Comparison of ENCODE assay signal across 8 mouse cellular contexts in the genomic region with DNA sequence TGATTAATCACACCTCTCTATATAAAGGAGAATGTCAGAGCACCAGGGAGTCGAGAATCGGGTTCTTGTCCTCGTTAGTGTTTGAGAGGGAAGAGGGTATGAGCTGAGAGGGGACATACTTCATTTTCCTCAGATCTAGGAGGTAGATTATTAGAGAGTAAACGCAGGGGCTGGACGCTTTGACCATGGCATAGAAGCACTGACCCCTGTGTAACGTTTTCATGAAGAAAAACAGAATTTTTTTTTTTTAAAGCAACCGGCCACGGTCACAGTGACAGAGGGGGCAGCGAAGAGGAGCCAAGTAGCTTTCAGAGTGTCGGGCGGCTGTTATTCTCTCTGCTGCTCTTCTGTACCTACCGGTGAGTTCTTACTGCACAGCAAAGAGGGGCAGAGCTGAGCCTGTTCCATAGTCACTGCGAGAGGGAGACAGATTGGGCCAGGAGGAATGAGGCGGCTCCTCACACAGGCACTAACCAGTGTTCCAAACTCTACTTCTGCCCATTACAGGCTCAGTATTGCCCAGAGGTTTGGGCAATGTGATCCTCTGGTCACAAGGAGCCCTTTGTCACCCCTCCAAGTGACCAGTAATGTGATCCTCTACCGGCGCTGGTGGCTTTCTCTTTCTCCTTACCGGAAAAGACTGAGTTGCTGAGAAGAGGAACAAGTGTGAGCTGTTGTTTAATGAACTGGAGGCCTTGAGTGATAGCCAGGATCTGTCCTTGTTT. TPM values are rescaled to one million over a fixed set of nuclear protein-coding genes. Genes with fewer than 3 reads are reported as not detected.
A peak's percentile ranks its signal among the peaks of the same experiment; 100 is the strongest.
DNase-seq lines count a peak whose midpoint lies in the region; ATAC-seq lines count a peak whose summit lies in the region.

No protein-coding gene starts in this region.

- H3K9me3 ChIP-seq in embryonic facial prominence, embryonic 13.5 days, result no peaks in the 10 kb centered on the region
- no peaks in the 10 kb centered on the region for H3K9me3 ChIP-seq in heart, embryonic 13.5 days
- no peaks in the 10 kb centered on the region for H3K9me3 ChIP-seq in kidney, embryonic 16.5 days (ENCODE audit: low read length)
- H3K9me3 ChIP-seq in neural tube, embryonic 11.5 days (ENCODE audit: control insufficient read depth, low read length), result no peaks in the 10 kb centered on the region

- H3K27ac ChIP-seq in embryonic facial prominence, embryonic 13.5 days, result no peak overlapping the region
- H3K27ac ChIP-seq in heart, embryonic 13.5 days (replicated peaks), result peak overlapping the region; percentile 84
- peak overlapping the region; percentile 61 for H3K27ac ChIP-seq in kidney, embryonic 16.5 days (ENCODE audit: low read length)
- H3K27ac ChIP-seq in neural tube, embryonic 11.5 days (ENCODE audit: low read depth, low read length), result no peak overlapping the region

- WGBS in embryonic facial prominence, embryonic 13.5 days, result 4% methylated on average over 17 of the region's 17 CpGs
- WGBS in heart, embryonic 13.5 days, result 8% methylated on average over 17 of the region's 17 CpGs
- 5% methylated on average over 17 of the region's 17 CpGs for WGBS in kidney, embryonic 16.5 days
- WGBS in neural tube, embryonic 11.5 days, result 8% methylated on average over 17 of the region's 17 CpGs

- ATAC-seq in embryonic facial prominence, embryonic 13.5 days (ENCODE audit: insufficient number of reproducible peaks, insufficient read depth, low FRiP score, low TSS enrichment, low read depth), result no peak; the same call in 1 of the 2 replicates
- ATAC-seq in heart, embryonic 13.5 days (ENCODE audit: extremely low read depth, insufficient number of reproducible peaks, low FRiP score, low TSS enrichment), result no peak
- peak; percentile 50 for ATAC-seq in kidney, embryonic 16.5 days (ENCODE audit: low FRiP score, low TSS enrichment)
- no peak for ATAC-seq in neural tube, embryonic 11.5 days (ENCODE audit: insufficient read depth, low FRiP score, low TSS enrichment)

- H3K4me1 ChIP-seq in embryonic facial prominence, embryonic 13.5 days, result peaks cover 16% of the 10 kb centered on the region; the same call in 1 of the 2 replicates
- H3K4me1 ChIP-seq in heart, embryonic 13.5 days, result peaks cover 47% of the 10 kb centered on the region
- peaks cover 34% of the 10 kb centered on the region for H3K4me1 ChIP-seq in kidney, embryonic 16.5 days (ENCODE audit: insufficient read depth, low read length)
- 0 out of 2 replicates have a peak, but pooled peaks cover 3% of the 10 kb centered on the region for H3K4me1 ChIP-seq in neural tube, embryonic 11.5 days (ENCODE audit: control insufficient read depth, insufficient read depth, low read length)

- peaks cover 16% of the 10 kb centered on the region for H3K27me3 ChIP-seq in embryonic facial prominence, embryonic 13.5 days
- H3K27me3 ChIP-seq in heart, embryonic 13.5 days (replicated peaks), result peaks cover 4% of the 10 kb centered on the region; the same call in 1 of the 2 replicates
- no peaks in the 10 kb centered on the region for H3K27me3 ChIP-seq in kidney, embryonic 16.5 days (ENCODE audit: insufficient read depth, low read length)
- no peaks in the 10 kb centered on the region for H3K27me3 ChIP-seq in neural tube, embryonic 11.5 days (ENCODE audit: control insufficient read depth, insufficient read depth, low read length)

- peak overlapping the region; percentile 76 for H3K9ac ChIP-seq in embryonic facial prominence, embryonic 13.5 days
- peak overlapping the region; percentile 86 for H3K9ac ChIP-seq in heart, embryonic 13.5 days
- peak overlapping the region; percentile 69 for H3K9ac ChIP-seq in kidney, embryonic 16.5 days (replicated peaks; ENCODE audit: low read length)
- H3K9ac ChIP-seq in neural tube, embryonic 11.5 days (ENCODE audit: low read length), result peak overlapping the region; percentile 0; the same call in 1 of the 2 replicates

- DNase-seq in CD4-positive helper T cell, adult 2 months (ENCODE audit: low read depth, low spot score), result peak; percentile 51
- DNase-seq in MN1 (ENCODE audit: low spot score), result peak; percentile 61
- DNase-seq in lung, adult 18-20 months, result peak; percentile 61 to 75
- DNase-seq in neural tube, embryonic 11.5 days (ENCODE audit: low spot score), result peak; percentile 35
- no peak for DNase-seq in frontal cortex, postnatal 14 days (ENCODE audit: low spot score in 2 of 2)

- H3K36me3 ChIP-seq in embryonic facial prominence, embryonic 13.5 days, result no peaks in the 10 kb centered on the region
- H3K36me3 ChIP-seq in heart, embryonic 13.5 days, result no peaks in the 10 kb centered on the region
- H3K36me3 ChIP-seq in kidney, embryonic 16.5 days (ENCODE audit: insufficient read depth, low read length), result no peaks in the 10 kb centered on the region; the same call in 1 of the 2 replicates
- no peaks in the 10 kb centered on the region for H3K36me3 ChIP-seq in neural tube, embryonic 11.5 days (ENCODE audit: control insufficient read depth, insufficient read depth, low read length)

- peak overlapping the region; percentile 52 for H3K4me3 ChIP-seq in embryonic facial prominence, embryonic 13.5 days
- H3K4me3 ChIP-seq in heart, embryonic 13.5 days, result peak overlapping the region; percentile 64
- H3K4me3 ChIP-seq in kidney, embryonic 16.5 days (ENCODE audit: low read length), result peak overlapping the region; percentile 54
- H3K4me3 ChIP-seq in neural tube, embryonic 11.5 days (ENCODE audit: low read depth, low read length), result peak overlapping the region; percentile 38

- H3K4me2 ChIP-seq in embryonic facial prominence, embryonic 13.5 days, result peak overlapping the region; percentile 80
- H3K4me2 ChIP-seq in heart, embryonic 13.5 days, result peak overlapping the region; percentile 91
- H3K4me2 ChIP-seq in kidney, embryonic 16.5 days (replicated peaks; ENCODE audit: low read depth, low read length), result peak overlapping the region; percentile 88
- H3K4me2 ChIP-seq in neural tube, embryonic 11.5 days (ENCODE audit: low read depth), result peak overlapping the region; percentile 43

RNA-seq across cellular contexts. Expression of a gene that starts 0.5 kb away (rescaled TPM):
- polyA plus RNA-seq in embryonic facial prominence, embryonic 13.5 days (2015; fragmentation: Nextera tagmentation; extraction: Ambion mirVana), result 3.9 and 4.3 TPM in 2 replicates
- 8.4 and 10.6 TPM in 2 replicates for polyA plus RNA-seq in heart, embryonic 13.5 days (2015; fragmentation: Nextera tagmentation; extraction: Ambion mirVana)
- polyA plus RNA-seq in kidney, embryonic 16.5 days (2015; fragmentation: Nextera tagmentation; extraction: Ambion mirVana), result 17.0 and 18.3 TPM in 2 replicates
- polyA plus RNA-seq in neural tube, embryonic 11.5 days (2014; fragmentation: Nextera tagmentation; extraction: Ambion mirVana), result 1.8 and 2.8 TPM in 2 replicates

RNA-seq across cellular contexts. Expression of a gene that starts 30.0 kb away (rescaled TPM):
- polyA plus RNA-seq in embryonic facial prominence, embryonic 13.5 days (2015; fragmentation: Nextera tagmentation; extraction: Ambion mirVana), result 0.23 and 0.28 TPM in 2 replicates
- polyA plus RNA-seq in heart, embryonic 13.5 days (2015; fragmentation: Nextera tagmentation; extraction: Ambion mirVana), result 0.17 and 0.22 TPM in 2 replicates
- polyA plus RNA-seq in kidney, embryonic 16.5 days (2015; fragmentation: Nextera tagmentation; extraction: Ambion mirVana), result 0.09 and 0.21 TPM in 2 replicates
- 0.31 TPM in 1 of 2 replicates, not detected in the other for polyA plus RNA-seq in neural tube, embryonic 11.5 days (2014; fragmentation: Nextera tagmentation; extraction: Ambion mirVana)

RNA-seq across cellular contexts. Expression of a gene that starts 45.5 kb away (rescaled TPM):
- 3.4 and 3.6 TPM in 2 replicates for polyA plus RNA-seq in embryonic facial prominence, embryonic 13.5 days (2015; fragmentation: Nextera tagmentation; extraction: Ambion mirVana)
- 0.53 and 1.2 TPM in 2 replicates for polyA plus RNA-seq in heart, embryonic 13.5 days (2015; fragmentation: Nextera tagmentation; extraction: Ambion mirVana)
- polyA plus RNA-seq in kidney, embryonic 16.5 days (2015; fragmentation: Nextera tagmentation; extraction: Ambion mirVana), result 0.86 and 1.2 TPM in 2 replicates
- polyA plus RNA-seq in neural tube, embryonic 11.5 days (2014; fragmentation: Nextera tagmentation; extraction: Ambion mirVana), result 10.9 and 18.2 TPM in 2 replicates

RNA-seq across cellular contexts. Expression of a gene that starts 46.0 kb away (rescaled TPM):
- 1.0 and 1.1 TPM in 2 replicates for polyA plus RNA-seq in embryonic facial prominence, embryonic 13.5 days (2015; fragmentation: Nextera tagmentation; extraction: Ambion mirVana)
- polyA plus RNA-seq in heart, embryonic 13.5 days (2015; fragmentation: Nextera tagmentation; extraction: Ambion mirVana), result 0.56 and 0.88 TPM in 2 replicates
- polyA plus RNA-seq in kidney, embryonic 16.5 days (2015; fragmentation: Nextera tagmentation; extraction: Ambion mirVana), result 4.4 and 4.8 TPM in 2 replicates
- 0.51 and 0.97 TPM in 2 replicates for polyA plus RNA-seq in neural tube, embryonic 11.5 days (2014; fragmentation: Nextera tagmentation; extraction: Ambion mirVana)

RNA-seq across cellular contexts. Expression of a gene that starts 54.8 kb away (rescaled TPM):
- 8.3 and 8.7 TPM in 2 replicates for polyA plus RNA-seq in embryonic facial prominence, embryonic 13.5 days (2015; fragmentation: Nextera tagmentation; extraction: Ambion mirVana)
- polyA plus RNA-seq in heart, embryonic 13.5 days (2015; fragmentation: Nextera tagmentation; extraction: Ambion mirVana), result 3.2 TPM in 2 replicates
- polyA plus RNA-seq in kidney, embryonic 16.5 days (2015; fragmentation: Nextera tagmentation; extraction: Ambion mirVana), result 7.1 and 7.2 TPM in 2 replicates
- 3.6 and 4.2 TPM in 2 replicates for polyA plus RNA-seq in neural tube, embryonic 11.5 days (2014; fragmentation: Nextera tagmentation; extraction: Ambion mirVana)

Comparison
In these comparisons a context has a peak if more than half of its experiments do, and no peak if none do; other contexts are left out.
1. DNase-seq: peak in CD4-positive helper T cell, adult 2 months (single experiment), MN1 (single experiment), lung, adult 18-20 months (2 of 2) and neural tube, embryonic 11.5 days (single experiment); none in frontal cortex, postnatal 14 days (0 of 2).
2. H3K27ac ChIP-seq: peak in heart, embryonic 13.5 days (single experiment) and kidney, embryonic 16.5 days (single experiment); none in embryonic facial prominence, embryonic 13.5 days (single experiment) and neural tube, embryonic 11.5 days (single experiment).
3. H3K9ac ChIP-seq: peak in every context shown above with its lines; median percentile 86 in heart, embryonic 13.5 days; 76 in embryonic facial prominence, embryonic 13.5 days; 69 in kidney, embryonic 16.5 days; 0 in neural tube, embryonic 11.5 days.
4. Peak in every context shown above with its lines, with median percentiles within 50 percentile points of each other: H3K4me2 ChIP-seq and H3K4me3 ChIP-seq.